Mouse (Mus musculus): ENCODE measurements around the gene Cul9.
"Not testable (repeated sequence)": the region's sequence is repeated elsewhere in the genome, so short reads cannot be mapped to it uniquely, and the experiment has no call there.

Cul9 gene

DNA sequence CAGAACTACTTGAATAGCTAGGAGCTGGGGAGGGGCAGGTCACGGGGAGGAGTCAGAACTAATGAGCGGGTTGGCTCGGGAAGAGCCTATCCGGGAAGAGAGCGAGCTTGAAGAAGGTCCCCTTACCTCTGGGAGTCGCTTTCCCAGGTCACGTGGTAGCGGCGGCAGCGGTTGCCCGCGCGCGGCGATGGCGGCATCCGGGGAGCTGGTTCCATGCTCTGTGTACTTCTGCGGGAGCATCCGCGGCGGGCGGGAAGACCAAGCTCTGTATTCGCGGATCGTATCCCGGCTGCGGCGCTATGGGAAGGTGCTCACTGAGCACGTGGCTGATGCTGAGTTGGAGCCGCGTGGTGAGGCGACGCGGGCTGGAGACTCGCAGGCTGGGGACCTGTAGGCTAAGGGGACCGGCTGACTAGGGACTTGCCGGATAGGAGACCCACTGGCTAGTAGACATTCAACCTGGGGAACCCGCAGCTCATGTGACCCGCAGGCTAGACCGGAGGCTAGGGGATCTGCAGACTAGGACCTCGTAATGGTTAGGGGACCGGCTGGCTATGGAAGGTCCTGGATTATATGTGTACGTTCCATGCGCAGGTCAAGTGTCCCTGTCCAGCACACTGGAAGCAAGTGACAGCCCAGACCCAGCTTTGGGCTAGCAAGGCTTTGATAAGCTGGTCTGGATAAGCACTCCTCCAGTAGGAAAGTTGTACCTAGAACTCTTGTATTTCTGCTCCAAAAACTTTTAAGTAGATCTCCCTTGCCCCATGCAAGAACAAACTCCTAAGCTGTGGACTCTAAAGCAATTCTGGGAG lies 49.4 kb downstream of the Cul9 start, which contains the start of gene Dnph1:
Gene Dnph1, plus strand, starts transcription at position 89 of the 812 bp plus-strand sequence.
- peak; percentile 87 for DNase-seq

DNA sequence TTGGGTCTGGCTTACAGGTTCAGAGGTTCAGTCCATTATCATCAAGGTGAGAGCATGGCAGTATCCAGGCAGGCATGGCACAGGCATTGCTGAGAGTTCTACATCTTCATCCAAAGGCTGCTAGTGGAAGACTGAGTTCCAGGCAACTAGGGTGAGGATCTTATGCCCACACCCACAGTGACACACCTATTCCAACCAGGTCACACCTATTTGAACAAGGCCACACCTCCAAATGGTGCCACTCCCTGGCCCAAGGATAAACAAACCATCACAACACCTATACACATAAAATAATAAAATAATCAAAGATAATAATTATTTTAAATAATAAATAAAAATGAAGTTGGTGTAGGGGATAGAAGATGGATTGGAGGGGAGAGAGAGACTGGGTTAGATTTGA lies 50.1 kb downstream of the Cul9 start:
- DNase-seq = not testable (repeated sequence)

DNA sequence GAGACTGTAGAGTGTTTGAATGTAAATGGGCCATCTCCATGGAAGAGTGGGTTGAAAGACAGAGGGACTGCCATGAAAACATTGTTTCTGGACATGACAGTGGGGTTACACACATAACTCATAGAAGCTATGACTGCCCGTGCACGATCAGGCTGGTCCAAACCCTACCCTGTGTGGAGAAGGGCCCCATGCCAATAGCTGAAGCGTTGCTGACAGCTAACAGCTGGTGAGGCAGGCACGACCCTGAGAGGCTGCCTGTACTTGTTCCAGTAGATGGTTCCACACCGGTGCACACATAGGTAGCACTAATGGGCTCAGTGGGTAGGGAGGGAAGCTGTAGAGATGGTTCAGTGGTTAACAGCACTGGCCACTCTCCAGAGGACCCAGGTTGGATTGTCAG lies 50.7 kb downstream of the Cul9 start:
- no peak for DNase-seq

GRCm38 (mm10) chr17:46487431-46487830 lies 58.8 kb downstream of the Cul9 start, which contains the start of gene Ttbk1:
Gene Ttbk1, minus strand, starts transcription at chr17:46487675.
- no peak for DNase-seq

DNA sequence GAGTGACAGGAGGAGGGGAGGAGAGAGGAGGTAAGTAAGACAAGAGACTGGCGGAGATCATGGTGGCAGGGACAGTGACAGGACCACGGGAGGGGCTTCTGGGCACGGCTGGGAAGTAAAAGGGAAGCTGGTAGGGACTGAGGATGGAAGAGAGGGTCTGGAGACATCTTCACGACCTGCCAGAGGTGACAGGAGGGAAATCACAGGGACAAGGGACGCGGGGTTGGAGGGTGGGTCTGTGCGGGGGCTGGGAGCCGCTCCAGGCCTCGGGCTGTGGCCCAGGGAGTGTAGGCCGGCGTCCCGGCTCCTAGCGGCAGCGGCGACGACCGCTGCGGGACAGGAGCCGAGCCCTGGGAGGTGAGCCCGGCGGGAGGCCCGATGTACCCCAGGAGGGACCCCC lies 59.2 kb downstream of the Cul9 start:
- no peak for DNase-seq

DNA sequence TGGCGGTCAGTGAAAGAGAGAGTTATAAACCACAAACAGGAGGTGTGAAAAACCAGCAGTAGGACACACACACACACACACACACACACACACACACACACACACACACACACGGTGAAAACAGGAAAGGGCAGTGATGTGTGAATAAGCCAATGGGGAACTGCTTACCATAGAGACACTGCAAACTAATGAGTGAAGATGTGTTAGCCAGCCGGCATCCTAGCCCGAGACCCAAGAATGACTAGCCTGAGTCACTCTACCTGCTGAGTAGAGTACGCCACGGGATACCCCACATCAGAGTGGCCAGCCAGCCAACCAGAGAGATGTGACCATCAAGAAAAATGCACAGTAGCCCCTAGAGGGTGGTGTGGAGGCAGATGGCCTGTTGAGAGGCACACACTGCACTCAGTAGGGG lies 61.7 kb downstream of the Cul9 start:
- DNase-seq = peak; percentile 24

DNA sequence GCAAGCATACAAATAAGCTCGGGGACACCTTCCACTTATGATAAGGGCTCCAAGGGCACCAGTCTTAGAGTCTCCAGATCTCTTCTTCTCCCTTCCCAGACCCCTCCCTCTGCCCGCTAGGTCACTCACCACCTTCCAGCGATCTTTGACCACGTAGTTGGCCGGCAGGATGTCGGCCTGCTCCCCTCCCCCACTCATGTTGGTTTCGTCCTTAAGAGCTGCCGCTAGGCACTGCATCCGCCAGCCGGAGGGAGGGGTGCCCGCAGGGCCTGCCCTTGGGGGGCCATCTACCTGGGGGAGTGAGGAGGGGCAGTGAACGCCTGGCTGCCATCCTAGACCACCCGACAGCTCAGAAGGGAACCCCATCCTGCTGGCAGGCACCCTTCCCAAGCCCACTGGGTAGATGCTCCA lies 62.2 kb downstream of the Cul9 start:
- DNase-seq = peak; percentile 85

DNA sequence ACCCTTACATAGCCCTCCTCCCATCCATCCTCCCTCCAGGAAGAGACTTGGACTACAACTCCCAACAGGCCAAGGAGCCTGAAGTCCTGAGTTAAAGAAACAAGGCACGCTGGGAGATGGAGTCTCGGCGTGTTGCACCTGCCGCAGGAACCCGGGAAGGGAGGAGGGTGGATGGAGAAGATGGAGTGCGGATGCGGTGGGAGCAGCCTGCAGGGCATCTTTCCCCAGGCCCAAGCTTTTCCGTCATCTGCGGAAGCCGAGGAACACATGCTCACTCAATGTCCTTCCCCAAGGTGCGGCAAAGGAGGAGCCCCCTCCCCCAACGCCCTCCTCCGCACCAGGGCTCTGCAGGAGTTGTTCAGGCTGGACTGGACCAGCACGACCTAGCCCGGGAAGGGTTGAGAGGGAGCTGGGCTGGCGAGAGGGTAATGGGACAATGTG lies 62.6 kb downstream of the Cul9 start:
- peak; percentile 77 for DNase-seq

- no peak for DNase-seq
These were observed 68.9 kb downstream of the Cul9 start for GRCm38 (mm10) chr17:46477286-46477685.

DNA sequence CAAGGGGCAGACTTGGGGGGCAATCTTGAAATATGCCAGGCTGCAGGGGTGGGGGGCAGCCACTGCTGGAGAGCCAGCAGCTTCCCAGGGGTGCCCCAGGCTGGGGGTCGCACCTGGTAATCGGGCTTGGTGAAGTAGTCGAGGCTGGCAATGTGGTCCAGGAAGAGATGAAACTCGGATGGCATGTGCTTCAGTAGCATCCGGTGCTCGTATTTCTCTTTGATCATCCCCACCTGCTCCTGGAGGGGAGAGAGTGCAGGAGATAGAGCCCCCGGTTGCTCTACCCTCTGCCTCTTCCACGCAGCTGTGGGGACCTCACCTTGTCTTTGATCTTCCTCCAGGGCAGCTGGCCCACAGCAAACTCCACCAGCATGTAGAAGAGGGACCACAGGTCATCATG lies 69.6 kb downstream of the Cul9 start:
- no peak for DNase-seq

DNA sequence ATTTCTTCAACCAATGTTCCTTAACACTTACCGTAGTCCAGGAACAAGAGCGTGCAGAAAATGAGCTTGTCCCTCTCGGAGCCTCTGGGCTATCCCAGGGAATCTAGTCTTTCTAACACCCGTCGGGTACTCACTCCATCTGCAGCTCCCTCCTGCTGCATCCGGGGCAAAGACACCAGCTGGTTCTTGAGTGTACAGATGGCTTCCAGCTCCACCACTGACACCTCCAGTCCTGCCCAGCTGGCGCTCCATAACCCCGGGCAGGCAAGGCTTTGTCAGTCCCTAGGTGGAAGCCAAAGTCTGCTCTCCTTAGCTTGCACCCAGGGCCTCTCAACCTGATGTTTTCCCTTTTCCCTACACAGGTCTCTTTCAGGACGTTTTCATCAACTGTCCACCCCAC lies 78.4 kb downstream of the Cul9 start:
- no peak for DNase-seq

DNA sequence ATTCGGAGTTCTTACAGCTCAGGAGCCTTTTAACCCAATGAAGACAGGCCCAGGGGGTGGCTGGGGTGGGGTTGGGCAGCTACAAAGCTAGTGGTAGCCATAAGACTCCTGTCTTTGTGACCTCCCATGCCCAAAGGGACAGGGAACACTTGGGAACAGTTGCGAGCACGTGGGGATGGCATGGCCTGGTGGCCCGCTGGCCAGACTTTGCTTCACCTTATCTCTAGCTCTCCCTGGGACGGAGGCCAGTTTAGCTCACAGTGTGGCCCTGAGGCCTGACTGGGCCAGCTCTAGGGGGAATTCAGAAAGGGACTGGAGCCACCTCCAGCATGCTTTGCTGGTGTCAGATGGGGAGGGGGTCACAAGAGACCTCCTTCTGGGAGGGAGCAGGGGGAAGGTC lies 84.0 kb downstream of the Cul9 start:
- DNase-seq = no peak

DNA sequence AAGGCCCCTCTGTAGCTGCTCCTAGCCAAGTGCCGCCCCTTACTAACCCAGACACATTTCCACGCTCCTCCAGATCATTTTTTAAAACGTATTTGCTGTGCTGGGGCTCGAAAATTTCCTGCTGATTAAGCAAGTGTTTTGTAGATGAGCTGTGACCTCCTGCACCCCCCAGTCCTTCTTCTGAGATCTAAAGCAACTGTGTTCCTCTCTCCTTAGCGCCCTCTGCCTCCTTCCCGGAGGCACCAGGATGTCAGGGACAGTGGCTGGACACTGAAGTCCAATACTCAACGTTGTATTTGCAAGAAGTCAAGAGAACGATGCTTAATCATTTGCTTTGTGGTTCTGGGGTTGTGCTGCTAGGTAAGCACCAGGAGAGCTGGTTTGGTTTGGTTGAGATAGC lies 84.8 kb downstream of the Cul9 start:
- no peak for DNase-seq

GRCm38 (mm10) chr17:46460673-46461072 lies 85.5 kb downstream of the Cul9 start:
- DNase-seq = no peak

DNA sequence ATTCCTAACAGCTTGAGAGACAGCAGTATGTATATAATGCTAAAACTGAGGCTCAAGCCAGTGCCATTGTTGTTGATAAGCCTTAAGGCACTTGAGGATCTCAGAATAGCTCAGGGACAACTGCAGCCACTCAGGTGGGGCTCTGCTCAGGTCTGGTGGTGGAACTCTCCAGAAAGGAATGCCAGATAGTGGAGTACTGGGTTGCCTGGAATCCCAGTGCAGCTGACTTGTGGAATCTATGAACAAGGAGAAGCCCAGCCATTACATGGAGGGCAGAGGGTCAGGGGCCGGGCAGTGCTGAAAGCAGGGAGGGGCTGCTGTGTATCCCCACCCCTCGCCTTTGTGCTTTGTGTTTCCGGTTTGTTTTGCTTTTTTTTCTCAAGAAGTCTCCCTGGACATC lies 87.7 kb downstream of the Cul9 start:
- no peak for DNase-seq

DNA sequence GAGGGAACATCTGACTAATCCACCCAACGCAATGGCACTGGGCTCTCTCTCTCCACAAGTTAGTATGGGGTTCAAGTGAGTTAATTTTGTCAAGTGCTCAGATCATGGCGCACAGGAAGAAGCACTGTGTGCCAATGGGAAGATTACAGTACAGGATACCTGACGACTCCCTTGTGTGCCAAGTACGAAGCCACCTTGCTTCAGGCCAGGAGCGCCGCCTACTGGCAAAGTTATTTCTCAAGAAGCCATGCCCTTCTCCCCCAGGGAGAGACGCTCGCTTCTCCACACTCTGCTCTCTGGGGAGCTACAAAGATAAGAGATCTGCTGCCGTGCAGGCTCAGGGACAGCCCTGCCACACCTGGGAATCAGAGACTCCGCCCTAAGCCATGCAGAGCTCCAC lies 88.4 kb downstream of the Cul9 start:
- DNase-seq = peak; percentile 41

DNA sequence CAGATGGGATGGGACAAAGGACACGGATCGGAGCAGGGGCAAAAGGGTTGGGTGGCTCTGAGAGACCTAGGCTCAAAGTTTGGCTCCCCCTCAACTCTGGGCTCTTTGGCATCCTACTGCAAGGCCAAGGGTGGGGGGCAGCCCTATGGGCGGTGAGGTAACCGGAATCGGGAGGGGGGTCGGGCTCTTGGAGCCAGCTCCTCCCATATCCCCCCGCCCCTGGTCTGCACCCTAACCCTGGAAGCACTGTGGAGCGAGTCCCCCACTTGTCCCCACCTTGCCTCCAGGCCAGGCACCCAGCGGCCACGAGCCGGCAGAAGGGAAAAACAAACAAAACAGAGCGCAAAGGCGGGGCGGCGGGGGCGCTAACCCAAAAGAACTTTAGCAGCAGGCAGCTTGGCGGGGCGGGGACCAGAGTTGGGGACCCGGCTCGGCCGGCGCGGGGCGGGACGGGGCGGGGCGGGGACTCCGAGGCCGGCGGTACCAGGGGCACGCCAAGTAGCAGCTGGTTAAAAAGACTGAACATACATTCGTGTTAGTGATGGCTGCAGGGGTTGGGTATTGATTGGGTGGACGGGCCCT lies 91.0 kb downstream of the Cul9 start:
- no peak for DNase-seq

GRCm38 (mm10) chr17:46454539-46454938 lies 91.6 kb downstream of the Cul9 start:
- no peak for DNase-seq

DNA sequence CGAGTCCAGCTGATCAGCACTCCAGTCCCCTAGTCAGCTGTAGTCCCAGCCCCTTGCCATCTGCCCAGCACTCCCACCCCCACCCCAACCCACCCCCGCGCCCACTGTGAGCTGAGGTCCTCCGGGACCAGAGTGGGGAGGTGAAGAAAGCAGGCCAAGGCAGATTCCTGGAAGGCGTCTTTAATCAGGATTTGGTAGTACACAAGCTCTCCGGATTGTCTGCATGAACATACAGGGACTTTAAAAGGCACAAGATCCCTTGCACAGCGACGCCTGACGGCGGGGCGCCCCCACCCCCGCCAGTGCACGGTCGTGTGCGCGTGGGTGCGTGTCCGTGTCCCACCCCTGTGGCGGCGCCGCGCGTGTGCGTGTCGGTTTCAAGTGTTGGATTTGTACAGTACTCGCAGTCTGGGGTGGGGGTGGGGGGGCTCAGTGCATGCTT lies 92.2 kb downstream of the Cul9 start:
- DNase-seq = no peak

DNA sequence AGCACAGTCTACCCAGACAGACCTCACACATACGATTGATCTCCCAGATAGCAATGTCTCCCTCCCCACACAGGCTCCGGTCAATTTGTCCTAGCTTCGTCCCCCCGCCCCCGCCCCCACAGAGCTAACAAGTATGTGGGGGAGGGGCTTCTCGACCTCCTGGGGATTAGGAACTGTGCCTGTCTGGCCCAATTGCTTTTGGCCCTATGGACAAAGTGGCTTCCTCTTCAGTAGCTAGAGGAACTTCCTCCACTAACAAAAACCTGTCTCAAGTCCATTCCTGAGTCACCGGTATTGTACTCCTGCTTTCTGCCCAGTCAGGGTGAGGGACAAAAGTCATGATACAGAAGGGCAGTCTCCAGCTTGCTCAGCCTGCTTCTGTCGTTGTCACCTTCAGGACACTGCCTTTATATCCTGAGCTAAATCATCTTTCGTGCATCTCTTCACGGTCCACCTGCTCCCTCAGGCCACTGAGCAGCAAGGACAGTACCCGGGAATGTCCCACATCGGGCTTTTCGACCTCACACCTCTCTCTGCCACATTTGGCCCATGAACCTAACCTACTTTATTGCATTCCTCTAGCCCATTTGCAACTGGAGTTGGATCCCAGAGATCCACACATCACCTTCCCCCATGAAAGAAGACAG lies 92.8 kb downstream of the Cul9 start:
- peak; percentile 56 for DNase-seq

DNA sequence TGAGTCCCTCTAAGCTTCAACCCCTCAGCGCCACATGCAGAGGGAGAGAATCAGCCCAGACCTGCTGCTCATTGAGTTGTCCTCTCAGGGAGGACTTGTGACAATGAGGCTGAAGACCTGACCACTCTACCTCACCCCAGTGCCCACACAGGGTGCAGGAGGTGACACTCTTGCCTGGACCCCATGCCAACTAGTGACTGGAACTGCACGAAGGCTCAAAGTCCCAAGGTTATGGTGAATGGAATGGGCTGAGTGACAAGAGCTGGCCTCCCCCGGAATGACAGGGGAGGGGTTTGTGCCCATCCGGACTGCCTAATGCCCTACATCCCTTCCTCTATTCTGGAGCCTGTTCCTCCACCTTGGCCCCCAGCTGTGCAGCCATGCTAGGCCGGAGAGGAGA lies 93.5 kb downstream of the Cul9 start:
- DNase-seq = peak; percentile 76

Data from kidney, adult 11 months (tissue).